Mouse (Mus musculus) lung, adult 2 months (tissue): ENCODE results near the gene Lrrc32. TPM values are rescaled to one million over a fixed set of nuclear protein-coding genes. Genes with fewer than 3 reads are reported as not detected.

Experiments
- DNase-seq: peaks from one replicate; pipeline ENCODE4 v3.0.0; 2022
- H3K4me1 ChIP-seq: fragments of 200-500 bp; 2 replicates; pipeline ENCODE4 v1.6.1; 2011; ENCODE audit warnings: low read length; ENCODE audit not compliant: control insufficient read depth, insufficient read depth
- H3K4me3 ChIP-seq: fragments of 200-500 bp; replicated peaks from 2 replicates; pipeline ENCODE3; 2011; ENCODE audit warnings: low read depth, mild to moderate bottlenecking, control low read depth, low read length; ENCODE audit errors: extremely low read depth
- CTCF ChIP-seq: fragments of 200-500 bp; IDR thresholded peaks from 2 replicates; pipeline ENCODE4 v1.5.1; 2011; ENCODE audit warnings: mild to moderate bottlenecking, low read length, control low read depth; ENCODE audit not compliant: insufficient read depth
- POLR2A ChIP-seq: fragments of 200-500 bp; IDR thresholded peaks from 2 replicates; pipeline ENCODE4 v1.6.1; 2011; ENCODE audit warnings: low read depth, mild to moderate bottlenecking, control low read depth, low read length, borderline replicate concordance; ENCODE audit errors: extremely low read depth
- WGBS: fragments of 180-500 bp; shearing (Covaris S2); methylation state at CpG from one replicate; pipeline ENCODE4 v1.1.7; 2018; 5-methylcytosine and 5-hydroxymethylcytosine counted together
- polyA plus RNA-seq: library from polyadenylated mRNA; depleted of rRNA; stranded (reverse); fragments of >200 nt; gene quantifications from 2 replicates; pipeline ENCODE4 v1.2.3, GENCODE M21; 2012; rRNA removed

The Lrrc32 gene
- polyA plus RNA-seq, 1 experiment: 38.4 TPM

- no peak for DNase-seq
- H3K4me1 ChIP-seq: peaks cover 11% of the 10 kb centered on the region
- no peak overlapping the region for H3K4me3 ChIP-seq
- TF ChIP-seq CTCF: no peak
- TF ChIP-seq POLR2A: no peak
- WGBS: 66% methylated on average over 5 of the region's 5 CpGs
These were observed 52.5 kb downstream of the Lrrc32 start for GRCm38 (mm10) chr7:98541564-98541963.

- WGBS: 81% methylated on average over 3 of the region's 3 CpGs
- DNase-seq: no peak
- Histone ChIP-seq H3K4me1 (peaks cover 11% of the 10 kb centered on the region), H3K4me3 (no peak overlapping the region)
- no peak for TF ChIP-seq CTCF
These were observed 53.2 kb downstream of the Lrrc32 start for GRCm38 (mm10) chr7:98542267-98542666.

GRCm38 (mm10) chr7:98542731-98543142 is 53.7 kb downstream of the Lrrc32 start:
- WGBS: 45% methylated on average over 6 of the region's 6 CpGs
- DNase-seq: no peak
- peaks cover 11% of the 10 kb centered on the region for H3K4me1 ChIP-seq
- TF ChIP-seq CTCF: no peak
- TF ChIP-seq POLR2A: no peak
- no peak overlapping the region for H3K4me3 ChIP-seq

DNA sequence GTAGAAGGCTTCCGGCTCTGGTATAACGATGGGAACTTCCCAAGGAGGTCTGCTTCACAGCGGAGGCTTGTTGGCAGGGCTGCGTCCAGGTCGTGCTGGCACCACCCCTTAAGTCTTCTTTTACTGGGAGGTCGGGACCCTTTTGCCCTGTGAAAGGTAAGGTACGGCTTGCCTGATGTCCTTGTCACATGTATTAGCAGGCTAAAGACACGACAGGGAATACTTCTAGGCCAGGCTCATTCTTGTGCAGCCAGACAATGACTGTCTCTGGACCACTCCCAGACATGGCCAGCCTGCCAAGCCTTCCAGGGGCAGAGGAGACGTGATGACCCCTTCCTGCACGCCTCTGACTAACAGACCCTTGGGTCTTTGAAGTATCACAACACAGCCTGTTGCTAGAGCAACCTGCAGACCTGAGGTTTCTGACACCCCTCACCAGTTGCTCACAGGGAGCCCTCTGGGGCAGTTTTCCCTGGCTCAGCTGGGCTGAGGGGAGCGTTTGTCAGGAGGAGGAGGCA is 54.8 kb downstream of the Lrrc32 start:
- TF ChIP-seq POLR2A: no peak
- no peak for TF ChIP-seq CTCF
- no peak for DNase-seq
- Histone ChIP-seq H3K4me3 (no peak overlapping the region), H3K4me1 (peaks cover 11% of the 10 kb centered on the region)
- WGBS: 67% methylated on average over 11 of the region's 11 CpGs

- TF ChIP-seq POLR2A (no peak), CTCF (no peak)
- H3K4me3 ChIP-seq: no peak overlapping the region
- WGBS: 35% methylated on average over 3 of the region's 3 CpGs
- peaks cover 11% of the 10 kb centered on the region for H3K4me1 ChIP-seq
- no peak for DNase-seq
These were observed 55.5 kb downstream of the Lrrc32 start for GRCm38 (mm10) chr7:98544556-98544955.

GRCm38 (mm10) chr7:98548839-98549238 is 59.8 kb downstream of the Lrrc32 start:
- Histone ChIP-seq H3K4me1 (peaks cover 19% of the 10 kb centered on the region), H3K4me3 (no peak overlapping the region)
- no peak for DNase-seq
- 30% methylated on average over 3 of the region's 3 CpGs for WGBS
- no peak for TF ChIP-seq POLR2A
- no peak for TF ChIP-seq CTCF

DNA sequence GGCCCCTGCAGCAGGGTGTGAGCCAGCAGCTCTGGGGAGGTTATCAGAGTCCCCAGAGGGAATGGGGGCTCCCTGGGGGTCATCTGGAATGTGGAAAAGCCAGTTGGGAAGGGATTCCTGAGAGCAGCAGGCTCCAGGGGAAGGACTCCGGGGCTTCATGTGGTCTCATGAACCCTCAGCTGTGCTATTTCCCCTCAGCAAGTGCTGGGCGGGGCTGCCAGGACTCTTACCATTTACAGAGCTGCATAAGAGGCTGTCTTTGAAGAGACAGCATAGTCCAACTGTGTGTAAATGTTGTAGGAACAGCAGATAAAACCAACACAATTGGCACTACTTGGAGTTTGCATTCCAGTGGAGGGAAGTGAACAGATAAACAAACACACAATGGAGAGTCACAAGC is 61.5 kb downstream of the Lrrc32 start:
- no peak for DNase-seq
- 12% methylated on average over 2 of the region's 2 CpGs for WGBS
- H3K4me3 ChIP-seq: no peak overlapping the region
- TF ChIP-seq CTCF (no peak), POLR2A (no peak; the same call in 1 of the 2 replicates)
- peaks cover 12% of the 10 kb centered on the region for H3K4me1 ChIP-seq

GRCm38 (mm10) chr7:98551041-98551440 is 62.0 kb downstream of the Lrrc32 start:
- TF ChIP-seq CTCF (no peak), POLR2A (0 out of 2 replicates have a peak, but pooled peaks have one; percentile 12)
- Histone ChIP-seq H3K4me3 (peak overlapping the region; percentile 33), H3K4me1 (peaks cover 12% of the 10 kb centered on the region)
- no peak for DNase-seq
- WGBS: 34% methylated on average over 3 of the region's 3 CpGs

Other genes starting within 250 kb of the Lrrc32 start
- gene Acer3, start 168.1 kb upstream of the Lrrc32 start, polyA plus RNA-seq: 22.0 and 22.6 TPM in 2 replicates
- gene Tsku, start 128.0 kb upstream of the Lrrc32 start, polyA plus RNA-seq: 22.0 and 29.3 TPM in 2 replicates
- gene Gucy2d, start 48.9 kb upstream of the Lrrc32 start, polyA plus RNA-seq: 0.04 TPM in 1 of 2 replicates, not detected in the other
- gene Emsy, start 167.5 kb downstream of the Lrrc32 start, polyA plus RNA-seq: 18.9 and 20.2 TPM in 2 replicates
- 7.6 and 10.8 TPM in 2 replicates for gene Thap12, start 213.8 kb downstream of the Lrrc32 start, polyA plus RNA-seq